Mouse (Mus musculus): ENCODE measurements around the gene C9. TPM values are rescaled to one million over a fixed set of nuclear protein-coding genes. Genes with fewer than 3 reads are reported as not detected.

The C9 gene
- not detected for polyA plus RNA-seq (2014; fragmentation: Illumina TruSeq; extraction: RNeasy Lipid Tissue Mini Kit (QIAGEN cat#74804); ENCODE audit: low read depth, low replicate concordance)

GRCm38 (mm10) chr15:6445135-6445534 is at the start of gene C9:
C9 (plus strand) TSS chr15:6445327.

GRCm38 (mm10) chr15:6522653-6523167 is 77.6 kb downstream of the C9 start, which contains the start of gene Fyb:
Fyb (plus strand) TSS chr15:6522853.

Other genes starting within 250 kb of the C9 start
- gene Dab2, start 145.5 kb upstream of the C9 start, polyA plus RNA-seq (2014; fragmentation: Illumina TruSeq; extraction: RNeasy Lipid Tissue Mini Kit (QIAGEN cat#74804); ENCODE audit: low read depth, low replicate concordance): 928 TPM
- 11.1 TPM for gene Fyb, start 77.5 kb downstream of the C9 start, polyA plus RNA-seq (2014; fragmentation: Illumina TruSeq; extraction: RNeasy Lipid Tissue Mini Kit (QIAGEN cat#74804); ENCODE audit: low read depth, low replicate concordance)

All from adrenal gland, adult 10 weeks (tissue).